Mouse (Mus musculus): ENCODE measurements around the gene Ppm1l. TPM values are rescaled to one million over a fixed set of nuclear protein-coding genes. Genes with fewer than 3 reads are reported as not detected.
A peak's percentile ranks its signal among the peaks of the same experiment; 100 is the strongest.

The Ppm1l gene
- polyA plus RNA-seq, 1 experiment: 0.10 TPM

GRCm38 (mm10) chr3:69479937-69480336, 163.3 kb downstream of the Ppm1l start:
- Histone ChIP-seq H3K4me1 (peaks cover 9% of the 10 kb centered on the region), H3K9me3 (peaks cover 3% of the 10 kb centered on the region; the same call in 1 of the 2 replicates), H3K36me3 (replicated peaks; ENCODE audit: low read length) (no peaks in the 10 kb centered on the region), H3K27me3 (replicated peaks) (no peaks in the 10 kb centered on the region), H3K4me3 (replicated peaks) (no peak overlapping the region)
- TF ChIP-seq FLI1 (IDR thresholded peaks at IDR 0.05; ENCODE audit: low read length): no peak
- TF ChIP-seq GATA1 (IDR thresholded peaks at IDR 0.05; ENCODE audit: borderline replicate concordance, low read length): no peak

GRCm38 (mm10) chr3:69481835-69482234, 165.2 kb downstream of the Ppm1l start:
- no peak for TF ChIP-seq GATA1 (IDR thresholded peaks at IDR 0.05; ENCODE audit: borderline replicate concordance, low read length)
- no peak for TF ChIP-seq FLI1 (IDR thresholded peaks at IDR 0.05; ENCODE audit: low read length)
- no peaks in the 10 kb centered on the region for H3K9me3 ChIP-seq
- no peak overlapping the region for H3K4me3 ChIP-seq (replicated peaks)
- no peaks in the 10 kb centered on the region for H3K27me3 ChIP-seq (replicated peaks)
- H3K4me1 ChIP-seq: peaks cover 16% of the 10 kb centered on the region
- no peaks in the 10 kb centered on the region for H3K36me3 ChIP-seq (replicated peaks; ENCODE audit: low read length)

DNA sequence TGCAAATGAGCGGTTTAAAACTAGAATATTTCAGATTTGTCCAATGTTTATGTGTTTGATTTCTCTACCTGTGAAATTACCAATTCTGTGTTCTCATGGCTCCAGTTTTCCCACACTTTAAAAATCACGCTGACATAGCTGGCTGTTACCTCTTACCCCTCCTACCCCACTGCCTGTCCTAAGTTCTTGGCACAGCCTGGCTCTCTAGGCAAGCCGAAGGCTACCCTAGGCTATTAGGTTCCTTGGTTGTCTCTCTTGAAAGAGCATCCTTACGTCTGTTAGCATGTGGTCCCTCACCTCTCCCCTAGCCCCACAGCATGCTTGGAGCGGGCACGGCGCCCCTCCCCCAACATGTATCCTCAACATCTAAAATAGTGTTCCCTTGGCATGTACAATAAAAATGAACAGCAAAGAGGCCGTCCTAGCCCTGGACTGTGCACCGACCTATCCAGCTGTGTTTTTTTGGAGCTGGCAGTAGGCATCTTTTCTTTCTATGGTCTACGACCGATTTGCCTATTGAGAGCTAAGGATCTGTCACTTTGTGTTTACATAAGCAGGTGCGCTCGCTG, 167.4 kb downstream of the Ppm1l start:
- H3K4me3 ChIP-seq (replicated peaks): no peak overlapping the region
- H3K4me1 ChIP-seq: peaks cover 25% of the 10 kb centered on the region
- no peak for TF ChIP-seq FLI1 (IDR thresholded peaks at IDR 0.05; ENCODE audit: low read length)
- TF ChIP-seq GATA1 (IDR thresholded peaks at IDR 0.05; ENCODE audit: borderline replicate concordance, low read length): no peak
- H3K9me3 ChIP-seq: no peaks in the 10 kb centered on the region; the same call in 1 of the 2 replicates
- no peaks in the 10 kb centered on the region for H3K36me3 ChIP-seq (replicated peaks; ENCODE audit: low read length)
- peaks cover 10% of the 10 kb centered on the region for H3K27me3 ChIP-seq (replicated peaks)

- Histone ChIP-seq H3K9me3 (no peaks in the 10 kb centered on the region; the same call in 1 of the 2 replicates), H3K4me1 (peaks cover 30% of the 10 kb centered on the region), H3K27me3 (replicated peaks) (peaks cover 10% of the 10 kb centered on the region), H3K36me3 (replicated peaks; ENCODE audit: low read length) (no peaks in the 10 kb centered on the region), H3K4me3 (replicated peaks) (no peak overlapping the region)
- no peak for TF ChIP-seq FLI1 (IDR thresholded peaks at IDR 0.05; ENCODE audit: low read length)
- no peak for TF ChIP-seq GATA1 (IDR thresholded peaks at IDR 0.05; ENCODE audit: borderline replicate concordance, low read length)
Measured at GRCm38 (mm10) chr3:69484582-69484981, 167.9 kb downstream of the Ppm1l start.

DNA sequence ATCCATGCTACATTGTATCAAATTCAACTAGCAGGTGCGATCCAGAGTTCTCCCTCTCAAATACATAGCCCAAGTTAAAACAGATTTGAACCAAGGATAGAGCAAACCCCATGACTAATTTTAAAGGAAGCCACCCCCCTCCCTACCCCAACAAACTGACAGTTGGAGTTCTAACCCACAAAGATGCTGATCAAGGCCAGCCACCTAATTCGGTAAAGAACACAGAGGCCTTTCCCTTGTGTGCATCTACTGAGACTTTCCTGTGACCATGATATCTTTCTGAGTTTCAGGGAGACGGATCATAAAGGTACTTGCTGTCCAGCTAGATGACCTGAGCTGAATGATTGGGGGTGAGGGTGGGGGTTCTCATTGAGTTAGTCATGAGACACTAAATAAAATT, 168.7 kb downstream of the Ppm1l start:
- Histone ChIP-seq H3K27me3 (replicated peaks) (peaks cover 10% of the 10 kb centered on the region), H3K4me3 (replicated peaks) (no peak overlapping the region), H3K4me1 (peaks cover 37% of the 10 kb centered on the region), H3K36me3 (replicated peaks; ENCODE audit: low read length) (no peaks in the 10 kb centered on the region), H3K9me3 (no peaks in the 10 kb centered on the region; the same call in 1 of the 2 replicates)
- TF ChIP-seq FLI1 (IDR thresholded peaks at IDR 0.05; ENCODE audit: low read length) (no peak), GATA1 (IDR thresholded peaks at IDR 0.05; ENCODE audit: borderline replicate concordance, low read length) (no peak)

DNA sequence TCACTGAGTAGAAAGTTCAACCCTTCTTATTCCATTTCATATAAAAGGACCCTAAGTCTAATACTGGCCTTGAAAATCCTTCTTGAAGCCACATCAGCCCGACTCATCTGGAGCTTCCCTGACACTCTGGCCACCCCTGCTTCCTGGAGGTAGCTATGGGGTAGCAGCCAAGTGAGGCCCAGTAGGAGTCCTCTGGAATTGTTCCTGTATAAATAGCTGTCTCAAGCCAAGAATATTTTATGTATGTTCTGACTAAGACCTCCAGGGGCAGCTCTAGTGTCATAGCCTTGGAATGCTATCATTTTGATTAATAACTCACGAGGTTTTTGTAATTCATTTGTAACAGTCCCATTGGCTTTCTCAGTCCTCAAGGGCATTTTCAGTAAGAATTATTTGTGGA, 169.1 kb downstream of the Ppm1l start:
- Histone ChIP-seq H3K4me1 (peaks cover 39% of the 10 kb centered on the region), H3K9me3 (no peaks in the 10 kb centered on the region; the same call in 1 of the 2 replicates), H3K36me3 (replicated peaks; ENCODE audit: low read length) (no peaks in the 10 kb centered on the region), H3K4me3 (replicated peaks) (no peak overlapping the region), H3K27me3 (replicated peaks) (peaks cover 10% of the 10 kb centered on the region)
- TF ChIP-seq FLI1 (IDR thresholded peaks at IDR 0.05; ENCODE audit: low read length) (no peak), GATA1 (IDR thresholded peaks at IDR 0.05; ENCODE audit: borderline replicate concordance, low read length) (no peak)

DNA sequence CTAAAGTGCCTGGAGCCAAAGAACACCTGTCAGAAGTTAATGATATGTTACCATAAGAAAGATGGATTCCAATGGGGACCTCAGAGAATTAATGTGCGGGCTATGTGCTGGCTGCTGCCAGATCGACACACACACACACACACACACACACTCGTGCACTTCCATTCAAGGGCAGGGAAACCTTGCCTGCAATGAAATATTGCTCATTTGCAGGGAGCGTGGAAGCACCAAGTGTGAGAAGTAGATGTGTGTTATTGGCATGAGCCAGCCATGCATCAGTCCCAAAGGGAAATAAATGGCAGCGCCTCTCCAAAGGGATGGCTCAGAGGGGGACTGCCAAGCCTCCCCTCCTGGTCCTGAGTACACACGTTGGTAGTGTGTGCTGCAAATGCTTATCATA, 170.8 kb downstream of the Ppm1l start:
- no peaks in the 10 kb centered on the region; the same call in 1 of the 2 replicates for H3K9me3 ChIP-seq
- no peak overlapping the region for H3K4me3 ChIP-seq (replicated peaks)
- peaks cover 16% of the 10 kb centered on the region for H3K27me3 ChIP-seq (replicated peaks)
- TF ChIP-seq FLI1 (IDR thresholded peaks at IDR 0.05; ENCODE audit: low read length): no peak
- no peak for TF ChIP-seq GATA1 (IDR thresholded peaks at IDR 0.05; ENCODE audit: borderline replicate concordance, low read length)
- H3K36me3 ChIP-seq (replicated peaks; ENCODE audit: low read length): no peaks in the 10 kb centered on the region
- peaks cover 39% of the 10 kb centered on the region for H3K4me1 ChIP-seq

- peak overlapping the region; percentile 46 for H3K4me3 ChIP-seq (replicated peaks)
- H3K9me3 ChIP-seq: no peaks in the 10 kb centered on the region; the same call in 1 of the 2 replicates
- TF ChIP-seq GATA1 (IDR thresholded peaks at IDR 0.05; ENCODE audit: borderline replicate concordance, low read length) (no peak), FLI1 (IDR thresholded peaks at IDR 0.05; ENCODE audit: low read length) (no peak)
Measured at GRCm38 (mm10) chr3:69489669-69490068, 173.0 kb downstream of the Ppm1l start.

DNA sequence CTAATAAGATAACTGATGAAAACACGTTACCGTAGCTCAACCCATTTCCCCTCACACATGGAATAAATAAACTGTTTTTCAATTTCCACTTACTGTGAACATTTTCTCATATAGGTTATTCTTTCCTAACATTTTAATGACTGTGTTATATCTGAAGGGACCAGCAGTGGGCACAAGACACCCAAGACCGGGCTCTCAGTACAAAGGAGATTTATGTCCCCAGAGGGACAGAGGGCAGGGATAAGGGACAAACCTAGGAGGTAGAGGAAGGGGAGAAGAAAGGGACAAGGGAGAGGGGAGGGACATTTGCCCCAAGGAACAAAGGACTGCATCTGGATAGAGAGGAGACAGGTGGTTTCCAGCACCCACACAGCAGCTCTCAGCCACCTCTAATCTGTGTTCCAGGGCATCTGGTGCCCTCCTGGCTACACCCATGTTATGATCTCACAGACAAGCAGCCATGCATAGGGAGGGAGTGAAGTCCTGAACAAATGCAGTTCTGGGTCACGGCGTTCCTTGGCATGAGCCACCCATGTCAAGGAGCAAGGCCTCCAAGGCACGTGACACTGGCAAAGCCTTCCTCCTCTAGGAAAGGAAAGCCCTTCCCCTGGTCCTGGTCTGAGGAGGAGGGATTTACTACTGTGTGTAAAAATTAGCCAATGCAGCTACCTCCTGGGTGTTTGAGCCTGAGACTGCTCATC, 174.5 kb downstream of the Ppm1l start:
- Histone ChIP-seq H3K36me3 (replicated peaks; ENCODE audit: low read length) (no peaks in the 10 kb centered on the region), H3K9me3 (no peaks in the 10 kb centered on the region; the same call in 1 of the 2 replicates), H3K27me3 (replicated peaks) (peaks cover 16% of the 10 kb centered on the region), H3K4me1 (peaks cover 23% of the 10 kb centered on the region), H3K4me3 (replicated peaks) (peak overlapping the region; percentile 28)
- TF ChIP-seq FLI1 (IDR thresholded peaks at IDR 0.05; ENCODE audit: low read length) (no peak), GATA1 (IDR thresholded peaks at IDR 0.05; ENCODE audit: borderline replicate concordance, low read length) (no peak)

More at GRCm38 (mm10) chr3:69489669-69490068, 173.0 kb downstream of the Ppm1l start:
- peaks cover 16% of the 10 kb centered on the region for H3K27me3 ChIP-seq (replicated peaks)
- H3K36me3 ChIP-seq (replicated peaks; ENCODE audit: low read length): no peaks in the 10 kb centered on the region
- peaks cover 33% of the 10 kb centered on the region for H3K4me1 ChIP-seq

Measured in megakaryocyte, embryonic 14.5 days (primary cell).